Mouse (Mus musculus): ENCODE measurements around the gene Efna4.

The Efna4 gene

DNA sequence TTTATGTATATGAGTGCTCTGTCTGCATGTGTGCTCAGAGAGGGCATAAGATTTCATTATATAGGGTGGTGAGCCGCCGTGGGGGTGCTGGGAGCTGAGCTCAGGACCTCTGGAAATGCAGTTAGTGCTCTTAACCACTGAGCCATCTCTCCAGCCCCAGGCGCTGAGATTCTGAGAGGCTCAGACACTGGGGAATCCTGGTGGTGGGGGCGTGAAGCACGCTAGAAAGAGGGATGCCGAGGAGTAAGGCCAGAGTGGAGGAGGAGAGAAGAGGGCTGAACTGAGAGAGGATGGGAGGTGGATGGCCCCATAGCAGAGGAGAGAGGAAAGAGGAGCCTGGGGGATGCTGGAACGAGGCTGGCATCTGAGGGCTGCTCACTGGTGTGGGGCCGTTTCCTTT lies 26.8 kb upstream of the Efna4 start:
- DNase-seq (ENCODE audit: low read depth, low spot score), result no peak

GRCm38 (mm10) chr3:89361675-89362074 lies 23.8 kb upstream of the Efna4 start, which contains the start of gene Dcst2:
Gene Dcst2 (plus strand): TSS chr3:89361975.
- DNase-seq (ENCODE audit: low read depth, low spot score), result no peak

DNA sequence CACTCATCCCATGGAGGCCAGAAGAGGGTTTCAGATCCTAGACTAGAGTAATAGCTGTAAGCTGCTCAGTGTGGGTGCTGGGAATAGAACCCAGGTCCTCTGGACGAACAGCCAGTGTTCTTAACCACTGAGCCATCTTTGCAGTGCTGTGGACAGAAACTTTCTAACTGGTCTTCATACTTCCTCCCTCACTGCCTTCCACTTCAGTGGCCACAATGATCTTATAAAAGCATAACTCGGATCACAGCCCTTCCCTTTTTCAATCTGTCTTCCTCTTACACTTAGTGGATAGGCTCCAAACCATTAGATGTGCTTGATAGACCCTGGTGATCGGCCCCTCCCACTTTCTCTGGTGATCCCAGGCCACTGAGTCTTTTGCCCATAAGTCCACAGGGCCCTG lies 22.4 kb upstream of the Efna4 start:
- no peak for DNase-seq (ENCODE audit: low read depth, low spot score)

- DNase-seq (ENCODE audit: low read depth, low spot score), result no peak
These were observed 21.8 kb upstream of the Efna4 start for GRCm38 (mm10) chr3:89359630-89360029.

GRCm38 (mm10) chr3:89356029-89356428 lies 18.2 kb upstream of the Efna4 start:
- DNase-seq (ENCODE audit: low read depth, low spot score), result no peak

DNA sequence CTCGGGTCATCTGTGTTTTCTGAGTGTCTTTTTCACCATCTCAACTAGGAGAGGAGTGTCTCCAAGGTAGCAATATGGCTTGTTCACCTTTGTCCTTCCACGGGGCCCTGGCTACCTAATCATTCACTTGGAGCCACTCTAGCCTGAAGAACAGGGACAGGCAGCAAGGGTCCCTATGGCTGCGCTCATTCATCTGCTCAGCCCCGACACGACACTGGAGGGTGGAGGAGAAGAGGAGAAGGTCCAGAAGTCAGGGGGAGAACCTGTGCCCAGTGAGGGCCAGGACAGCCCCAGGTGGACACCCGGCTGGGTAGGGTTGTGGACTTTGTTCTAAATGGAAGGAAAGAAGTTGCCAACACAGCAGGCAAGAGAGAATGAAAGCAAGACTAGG lies 17.7 kb upstream of the Efna4 start:
- DNase-seq (ENCODE audit: low read depth, low spot score), result no peak

GRCm38 (mm10) chr3:89354816-89355511 lies 17.1 kb upstream of the Efna4 start:
- DNase-seq (ENCODE audit: low read depth, low spot score), result peak; percentile 20

DNA sequence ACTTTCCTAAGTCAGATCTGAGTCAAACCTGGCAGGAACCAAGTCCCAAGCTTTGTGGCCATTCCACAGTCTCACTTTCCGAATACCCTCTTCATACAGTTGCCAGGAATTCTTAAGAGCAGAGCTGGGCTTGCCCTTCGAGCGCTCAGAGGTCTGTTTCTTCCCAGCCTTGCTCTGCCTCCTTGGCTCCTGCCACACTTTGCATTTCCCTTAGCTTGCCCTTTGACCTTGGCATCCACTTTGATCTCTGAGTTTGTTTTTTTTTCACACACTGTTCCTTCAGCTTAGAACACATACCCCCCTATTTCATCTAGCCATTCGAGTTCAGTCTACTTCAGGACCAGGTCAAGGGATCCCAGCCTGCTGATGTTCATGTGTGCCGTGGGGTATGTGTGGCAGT lies 13.4 kb upstream of the Efna4 start:
- DNase-seq (ENCODE audit: low read depth, low spot score), result no peak

DNA sequence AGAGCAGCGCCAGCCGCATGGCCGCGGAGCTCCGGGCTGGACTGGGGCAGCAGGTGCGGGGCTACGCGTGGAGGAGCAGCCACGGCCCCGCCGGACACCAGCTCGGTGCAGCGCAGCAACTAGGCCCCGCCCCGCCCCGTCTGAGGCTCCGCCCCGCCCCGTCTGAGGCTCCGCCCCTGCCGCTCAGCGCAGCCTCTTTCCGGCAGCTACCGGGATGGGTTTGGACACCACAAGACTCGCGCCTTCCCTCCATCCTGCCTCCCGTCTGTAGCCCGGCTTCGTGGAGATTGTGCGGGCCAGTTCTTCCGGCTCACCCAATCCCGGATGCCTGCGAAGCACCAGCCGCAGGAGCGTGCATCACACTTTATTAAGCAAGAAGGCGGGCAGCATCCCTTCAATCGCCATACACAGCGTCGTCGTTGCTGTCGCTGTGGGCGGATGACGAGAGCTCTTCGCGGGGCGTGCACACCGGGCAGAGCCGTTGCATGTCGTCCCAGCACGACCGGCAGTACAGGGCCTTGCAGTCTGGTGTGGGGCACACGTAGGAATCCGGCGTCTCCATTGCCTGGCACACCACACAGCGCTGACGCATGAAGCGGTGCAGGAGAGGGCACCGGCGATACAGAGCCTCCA lies 12.2 kb upstream of the Efna4 start, which contains the start of gene Adam15:
Adam15 (minus strand) TSS at position 128 of the 633 bp plus-strand sequence.
- peak; percentile 29 for DNase-seq (ENCODE audit: low read depth, low spot score)

GRCm38 (mm10) chr3:89348911-89349868 lies 11.4 kb upstream of the Efna4 start:
- DNase-seq (ENCODE audit: low read depth, low spot score), result no peak

DNA sequence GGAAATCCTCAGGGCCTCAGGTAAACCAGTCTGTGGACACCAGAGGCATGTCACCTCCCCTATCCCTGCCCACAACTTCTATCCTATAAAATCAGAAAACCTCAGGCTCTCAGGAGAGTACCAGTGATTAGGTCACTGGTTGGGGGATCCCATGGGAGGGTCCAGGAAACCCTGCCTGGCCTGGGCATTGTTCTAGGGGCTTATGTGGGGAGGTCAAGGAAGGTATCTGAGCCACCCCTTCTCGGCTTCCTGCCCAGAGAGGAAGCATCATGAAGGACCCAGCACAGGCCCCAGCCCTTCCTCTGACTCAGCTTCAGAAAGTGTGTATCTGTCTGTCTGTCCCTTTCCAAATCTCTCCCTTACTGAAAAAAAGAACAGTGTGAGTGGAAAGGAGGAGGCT lies 10.1 kb upstream of the Efna4 start:
- DNase-seq (ENCODE audit: low read depth, low spot score), result no peak

GRCm38 (mm10) chr3:89346815-89347540 lies 9.2 kb upstream of the Efna4 start:
- no peak for DNase-seq (ENCODE audit: low read depth, low spot score)

GRCm38 (mm10) chr3:89343279-89343678 lies 5.5 kb upstream of the Efna4 start:
- DNase-seq (ENCODE audit: low read depth, low spot score), result no peak

DNA sequence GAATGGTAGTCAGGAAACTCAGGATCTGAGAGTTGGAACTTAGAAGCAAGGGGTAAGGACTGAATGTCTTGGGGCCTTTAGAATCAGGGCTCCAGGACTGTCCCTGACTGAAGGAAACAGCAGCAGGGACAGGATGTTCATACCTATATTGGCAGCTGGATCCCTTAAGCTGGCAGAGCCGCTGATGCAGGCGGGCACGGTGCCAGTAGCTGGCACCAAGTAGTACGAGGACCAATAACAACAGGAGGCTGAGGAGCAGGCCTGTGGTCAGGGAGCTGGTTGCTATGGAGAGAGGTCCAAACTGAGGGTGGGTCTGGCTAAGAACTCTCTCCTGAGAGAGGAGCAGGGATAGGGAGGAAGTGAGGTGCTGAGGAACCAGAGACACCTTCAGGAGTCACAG lies 4.0 kb upstream of the Efna4 start:
- no peak for DNase-seq (ENCODE audit: low read depth, low spot score)

DNA sequence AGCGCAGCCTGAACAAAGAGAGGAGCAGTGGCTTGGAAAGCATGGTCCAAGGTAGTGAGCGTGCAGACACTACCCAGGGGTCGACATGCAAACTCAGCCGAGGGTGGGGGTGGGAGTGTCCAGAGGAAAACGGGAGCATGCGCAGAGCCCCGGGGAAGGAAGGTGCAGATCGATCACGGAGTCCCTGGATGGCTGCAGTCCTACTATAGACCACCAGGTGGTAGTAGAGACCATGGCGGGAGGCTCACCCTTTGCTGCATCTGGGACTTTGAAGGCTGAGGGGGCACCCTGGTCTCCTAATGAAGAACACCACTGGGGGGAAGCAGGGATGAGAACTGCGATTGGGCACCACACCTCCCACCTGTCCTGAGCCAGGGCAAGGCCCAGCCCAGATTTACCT lies 2.6 kb upstream of the Efna4 start:
- peak; percentile 39 for DNase-seq (ENCODE audit: low read depth, low spot score)

DNA sequence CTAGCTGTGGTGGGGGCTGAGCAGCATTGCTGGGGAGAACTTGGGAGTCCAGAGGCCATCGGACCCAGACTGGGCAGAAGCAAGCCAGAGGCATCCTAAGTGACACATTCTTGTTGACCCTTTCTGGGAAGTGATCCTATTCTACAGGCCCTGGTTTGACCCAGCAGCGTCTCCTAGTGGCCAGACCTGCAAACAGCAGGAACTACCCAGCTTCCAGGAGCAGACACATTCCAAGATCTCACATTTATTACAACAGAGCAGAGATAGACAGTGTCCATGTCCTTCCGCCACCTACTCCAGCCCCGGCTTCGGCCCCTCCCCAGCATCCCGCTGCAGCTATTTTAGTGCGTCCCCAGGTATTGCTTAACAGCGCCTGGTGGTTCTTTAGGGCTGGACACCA lies 1.6 kb upstream of the Efna4 start:
- peak; percentile 29 for DNase-seq (ENCODE audit: low read depth, low spot score)

DNA sequence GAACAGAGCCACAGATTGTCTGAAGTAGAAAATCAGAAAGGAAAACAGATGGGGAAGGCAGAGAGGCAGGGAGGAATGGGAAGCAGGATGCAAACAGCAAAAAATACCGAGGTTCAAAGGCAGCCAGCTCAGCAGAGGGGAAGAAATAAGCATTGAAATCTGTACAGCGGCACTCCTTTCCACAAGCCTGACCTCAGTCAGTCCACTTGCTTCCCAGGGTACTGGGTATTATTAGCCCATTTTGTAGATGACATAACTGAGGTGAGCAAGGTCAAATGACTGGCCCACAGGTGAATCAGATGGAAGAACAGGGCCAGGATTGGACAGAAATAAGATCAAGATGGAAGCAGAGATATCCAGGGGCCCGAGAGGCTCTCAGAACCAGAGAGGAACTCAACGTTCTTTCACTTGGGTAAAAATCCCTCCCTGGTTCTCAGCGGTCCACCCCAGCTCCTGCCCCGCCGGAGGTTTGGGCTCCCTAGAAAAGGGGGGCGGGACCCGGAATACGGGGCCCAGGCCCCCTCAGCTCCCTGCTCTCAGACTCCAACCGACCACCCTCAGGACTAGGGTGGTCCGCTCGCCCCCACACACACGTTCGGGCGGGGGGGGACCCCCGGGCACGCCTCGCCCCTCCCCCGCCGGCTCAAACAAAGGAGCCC lies 637 bp downstream of the Efna4 start:
- DNase-seq (ENCODE audit: low read depth, low spot score), result no peak

GRCm38 (mm10) chr3:89336529-89336928 lies 1.3 kb downstream of the Efna4 start:
- DNase-seq (ENCODE audit: low read depth, low spot score), result no peak

GRCm38 (mm10) chr3:89333053-89333452 lies 4.8 kb downstream of the Efna4 start:
- no peak for DNase-seq (ENCODE audit: low read depth, low spot score)

DNA sequence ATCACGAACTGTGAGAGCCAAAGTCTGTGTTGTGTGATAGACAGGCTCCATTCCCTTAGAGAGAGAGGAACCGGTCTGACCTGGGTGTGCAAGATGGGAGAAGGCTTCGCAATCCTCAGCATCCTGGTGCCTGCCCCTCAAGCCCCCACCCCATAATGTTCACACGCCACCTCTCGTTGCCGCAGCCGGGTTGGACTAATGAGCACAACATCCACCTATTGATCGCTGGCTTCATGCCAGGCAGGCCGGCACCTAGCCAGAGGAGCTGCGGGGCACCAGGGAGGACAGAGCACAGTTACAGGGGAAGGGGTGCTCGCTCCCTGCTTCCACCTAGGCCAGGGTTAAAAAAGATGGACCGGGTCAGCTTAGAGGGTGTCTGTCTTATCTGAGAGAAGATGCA lies 5.4 kb downstream of the Efna4 start:
- no peak for DNase-seq (ENCODE audit: low read depth, low spot score)

DNA sequence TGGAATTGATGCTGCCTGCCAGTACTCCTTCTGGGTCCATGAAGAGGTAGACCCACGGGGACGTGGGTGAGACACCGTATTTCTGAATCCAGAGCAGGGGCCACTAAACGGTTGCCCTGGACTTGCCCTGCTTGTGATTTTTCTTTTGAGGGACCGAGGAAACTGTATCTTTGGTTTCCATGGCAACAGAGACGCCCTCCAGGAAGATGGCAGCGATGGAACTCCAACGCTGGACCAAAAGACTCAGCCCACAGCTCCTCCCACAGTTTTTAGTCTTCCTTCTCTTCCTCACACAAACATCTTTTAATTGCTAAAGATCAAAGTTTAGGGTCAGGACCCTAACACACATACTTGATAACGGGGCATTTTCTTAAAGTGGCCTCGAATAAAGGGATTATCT lies 5.8 kb downstream of the Efna4 start:
- DNase-seq (ENCODE audit: low read depth, low spot score), result no peak

Data from c-Kit-negative CD71-positive TER-119-positive erythroid progenitor cells, embryonic 14.5 days (primary cell).